Mouse (Mus musculus) hindlimb bud, embryonic 11.5 days (tissue): ENCODE results near the gene Ppm1e.
"Not testable (repeated sequence)": the region's sequence is repeated elsewhere in the genome, so short reads cannot be mapped to it uniquely, and the experiment has no call there.

ENCODE experiments used
- DNase-seq: peaks from one replicate; pipeline ENCODE4 v3.0.0-alpha.2; 2012; ENCODE audit warnings: low read depth, low spot score; ENCODE audit errors: extremely low spot score

The Ppm1e gene

DNA sequence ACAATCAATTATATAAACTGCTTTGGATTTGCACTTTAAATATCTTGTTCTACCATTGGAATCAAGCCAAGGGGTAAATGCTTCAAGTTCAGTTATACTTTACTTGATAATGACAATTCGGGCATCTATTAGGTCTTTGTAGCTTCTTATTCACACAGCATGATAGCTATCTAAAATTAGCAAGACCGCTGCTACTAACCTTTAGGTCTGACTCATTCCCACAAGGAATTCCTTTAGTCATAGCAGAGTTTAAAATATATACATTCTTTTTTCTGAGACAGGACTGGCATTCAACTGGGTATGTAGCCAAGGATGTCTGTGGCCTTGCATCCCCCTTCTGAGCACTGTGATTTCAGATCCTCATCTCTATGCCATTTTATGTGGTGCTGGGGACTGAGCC lies 48.5 kb downstream of the Ppm1e start:
- DNase-seq, result no peak

DNA sequence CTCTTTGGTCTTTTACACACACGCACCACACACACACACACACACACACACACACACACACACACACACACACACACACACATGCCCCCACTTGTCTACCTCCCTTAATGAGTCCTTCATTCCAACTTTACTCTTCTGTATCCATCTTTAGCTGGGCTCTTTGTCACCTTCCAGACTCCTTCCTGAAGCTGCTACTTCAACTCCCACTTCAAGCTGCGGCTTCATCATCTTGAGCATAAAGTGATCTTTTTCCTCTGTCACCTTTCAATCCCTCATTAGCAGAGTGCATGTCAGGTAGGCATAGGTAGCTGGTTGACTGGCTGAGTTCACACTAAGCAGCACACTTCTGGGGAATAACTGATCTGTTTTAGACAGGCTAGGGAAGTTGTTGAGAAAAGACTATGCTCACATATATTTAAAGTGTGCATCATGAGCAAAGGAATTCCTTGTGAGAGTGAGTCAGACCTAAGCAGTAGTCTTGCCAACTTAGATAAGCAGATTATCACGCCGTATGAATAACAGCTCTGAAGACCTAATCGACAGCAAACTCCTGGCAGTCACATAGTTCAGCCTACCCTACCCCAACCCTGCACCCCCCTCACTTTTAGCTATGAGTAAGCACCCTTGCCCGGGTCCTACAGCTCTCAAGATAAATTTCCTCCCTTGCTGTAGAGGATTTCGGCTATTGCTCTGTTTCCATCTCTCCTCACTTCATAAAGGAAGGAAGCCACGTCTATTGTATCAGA lies 49.3 kb downstream of the Ppm1e start:
- no peak for DNase-seq

- no peak for DNase-seq
Observed at GRCm38 (mm10) chr11:87299066-87299465, 59.8 kb downstream of the Ppm1e start.

GRCm38 (mm10) chr11:87296467-87296866 lies 62.4 kb downstream of the Ppm1e start:
- no peak for DNase-seq

- DNase-seq, result no peak
Observed at GRCm38 (mm10) chr11:87295636-87296035, 63.2 kb downstream of the Ppm1e start.

DNA sequence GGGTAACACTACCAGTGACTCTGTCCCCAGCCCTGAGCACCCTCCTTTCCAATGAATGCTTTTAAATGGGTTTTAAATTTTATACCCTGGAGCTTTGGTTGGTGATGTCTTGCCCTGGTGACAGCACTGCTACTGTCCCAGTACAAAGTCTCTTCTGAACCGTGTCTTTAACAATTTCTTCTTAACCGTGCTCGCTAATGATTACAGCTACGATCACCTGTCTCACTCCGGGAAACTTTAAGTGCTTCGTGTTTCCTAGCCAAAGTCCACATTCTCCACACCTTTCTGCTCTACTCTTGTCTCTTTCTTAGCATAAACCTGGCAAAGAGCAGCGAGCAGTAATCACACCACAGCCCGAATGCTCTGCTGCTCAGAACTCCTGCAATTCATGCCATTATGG lies 69.5 kb downstream of the Ppm1e start:
- DNase-seq, result no peak

GRCm38 (mm10) chr11:87286194-87286593 lies 72.6 kb downstream of the Ppm1e start:
- no peak for DNase-seq

DNA sequence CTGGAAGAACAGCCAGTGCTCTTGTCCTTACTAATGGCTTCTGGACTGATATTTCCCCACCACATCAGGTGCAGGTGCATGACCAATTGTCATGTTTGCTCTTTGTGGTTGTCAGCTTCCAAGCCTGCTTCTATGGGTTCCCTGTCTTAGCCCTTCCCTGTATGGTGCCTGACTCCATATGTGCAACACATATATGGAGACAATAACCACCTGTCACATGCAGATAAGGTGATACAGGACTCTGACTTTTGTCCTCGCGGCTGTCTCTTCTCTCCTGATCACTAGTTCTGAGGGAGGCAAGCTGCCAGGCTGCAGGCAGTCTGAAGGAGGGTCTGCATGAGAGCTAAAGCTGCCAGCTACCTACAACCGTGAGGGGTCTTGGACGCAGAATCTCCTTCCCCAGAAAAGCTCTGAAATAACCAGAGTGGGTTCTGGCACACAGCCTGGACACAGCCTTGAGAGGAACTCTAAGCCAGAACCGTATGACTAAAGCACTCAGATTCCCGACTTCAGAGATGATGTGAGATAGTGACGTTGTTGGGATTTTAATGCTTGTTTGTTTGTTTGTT lies 76.8 kb downstream of the Ppm1e start:
- no peak for DNase-seq

DNA sequence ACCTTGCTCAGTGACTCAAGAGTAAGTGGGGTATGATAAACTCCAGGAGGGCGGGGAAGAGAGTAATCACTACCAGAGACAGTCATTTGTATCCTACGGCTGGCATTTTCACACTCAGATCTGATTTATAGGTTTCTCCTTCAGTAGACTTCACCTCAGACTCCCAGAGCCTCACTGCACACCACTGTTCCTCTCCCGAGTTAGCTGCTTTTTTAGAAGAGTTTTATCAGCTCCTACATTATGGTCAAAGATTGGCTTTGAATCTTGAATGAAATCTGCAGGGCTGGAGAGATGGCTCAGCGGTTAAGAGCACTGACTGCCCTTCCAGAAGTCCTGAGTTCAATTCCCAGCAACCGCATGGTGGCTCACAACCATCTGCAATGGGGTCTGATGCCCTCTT lies 79.4 kb downstream of the Ppm1e start:
- no peak for DNase-seq

GRCm38 (mm10) chr11:87278807-87279206 lies 80.0 kb downstream of the Ppm1e start:
- no peak for DNase-seq

DNA sequence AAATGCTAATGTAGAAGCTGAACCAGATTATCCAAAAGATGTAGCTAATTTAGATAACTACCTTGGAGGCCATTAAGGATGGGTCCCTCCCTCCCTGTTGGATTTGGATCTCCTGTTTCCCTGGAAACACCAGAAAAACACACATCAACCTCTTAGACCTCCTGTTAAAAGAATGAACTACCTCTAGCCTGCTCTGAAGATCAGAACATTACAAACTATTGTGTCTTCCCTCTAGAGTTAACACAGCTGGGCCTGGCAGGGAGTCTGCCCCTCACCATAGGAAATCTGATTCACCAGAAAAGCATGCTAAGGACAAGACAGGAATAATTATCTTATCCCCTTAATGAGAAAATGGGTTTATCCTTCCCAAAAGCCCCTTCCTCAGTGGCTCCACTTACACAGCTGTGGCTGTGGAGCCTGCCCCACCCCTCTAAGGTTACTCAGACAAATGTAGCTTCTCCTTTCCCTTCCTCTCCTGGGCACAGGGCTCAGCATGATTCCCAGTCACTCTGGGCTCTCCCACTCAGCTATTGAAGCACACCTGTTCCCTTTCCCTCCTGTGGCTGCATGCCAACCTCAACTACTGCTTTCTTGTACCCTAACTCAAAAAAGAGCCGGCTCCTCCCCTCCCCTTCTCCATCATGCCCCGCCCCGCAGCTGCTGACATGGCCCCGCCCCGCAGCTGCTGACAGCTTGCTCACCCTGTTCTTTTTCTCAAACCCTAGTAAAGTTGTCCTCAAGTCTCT lies 82.4 kb downstream of the Ppm1e start:
- no peak for DNase-seq

- no peak for DNase-seq
Observed at GRCm38 (mm10) chr11:87275420-87276048, 83.3 kb downstream of the Ppm1e start.

DNA sequence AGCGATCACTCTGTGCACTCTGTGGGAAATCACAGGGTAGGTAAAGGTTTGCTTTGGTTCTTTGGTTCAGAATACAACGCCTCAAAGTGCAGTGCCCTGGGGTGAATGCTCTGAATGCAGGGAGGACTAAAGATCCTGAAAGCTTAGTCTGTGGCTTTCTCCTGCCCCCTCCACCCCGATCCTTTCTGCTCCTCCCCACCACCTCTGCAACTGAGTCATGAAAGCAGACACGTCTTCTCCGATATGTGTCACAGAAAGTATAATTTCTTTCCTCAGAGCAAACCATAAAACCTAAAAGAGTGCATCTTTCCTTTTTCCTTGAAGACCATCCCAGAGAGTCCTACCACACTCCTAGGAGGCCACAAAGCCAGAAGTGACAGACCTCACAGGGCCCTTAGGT lies 86.1 kb downstream of the Ppm1e start:
- no peak for DNase-seq

GRCm38 (mm10) chr11:87271479-87271878 lies 87.3 kb downstream of the Ppm1e start:
- DNase-seq, result no peak

GRCm38 (mm10) chr11:87270958-87271357 lies 87.9 kb downstream of the Ppm1e start:
- no peak for DNase-seq

- DNase-seq, result no peak
Observed at GRCm38 (mm10) chr11:87270446-87270845, 88.4 kb downstream of the Ppm1e start.

DNA sequence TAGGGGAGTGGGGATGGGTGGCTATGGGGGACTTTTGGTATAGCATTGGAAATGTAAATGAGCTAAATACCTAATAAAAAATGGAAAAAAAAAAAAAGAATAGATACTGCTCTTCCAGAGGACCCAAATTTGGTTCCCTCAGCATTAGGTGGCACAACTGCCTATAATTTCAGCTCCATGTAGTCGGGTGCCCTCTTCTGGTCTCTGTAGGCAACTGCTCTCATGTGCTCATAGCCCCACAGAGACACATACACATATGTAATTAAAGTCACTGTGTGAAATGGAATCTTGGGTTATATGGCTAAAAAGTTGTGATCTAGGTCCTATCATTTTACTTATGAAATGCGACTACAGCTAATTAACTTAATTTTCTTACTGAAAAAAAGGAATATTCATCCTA lies 90.0 kb downstream of the Ppm1e start:
- no peak for DNase-seq

- no peak for DNase-seq
Observed at GRCm38 (mm10) chr11:87266246-87266645, 92.6 kb downstream of the Ppm1e start.

- no peak for DNase-seq
Observed at GRCm38 (mm10) chr11:87263946-87264345, 94.9 kb downstream of the Ppm1e start.

DNA sequence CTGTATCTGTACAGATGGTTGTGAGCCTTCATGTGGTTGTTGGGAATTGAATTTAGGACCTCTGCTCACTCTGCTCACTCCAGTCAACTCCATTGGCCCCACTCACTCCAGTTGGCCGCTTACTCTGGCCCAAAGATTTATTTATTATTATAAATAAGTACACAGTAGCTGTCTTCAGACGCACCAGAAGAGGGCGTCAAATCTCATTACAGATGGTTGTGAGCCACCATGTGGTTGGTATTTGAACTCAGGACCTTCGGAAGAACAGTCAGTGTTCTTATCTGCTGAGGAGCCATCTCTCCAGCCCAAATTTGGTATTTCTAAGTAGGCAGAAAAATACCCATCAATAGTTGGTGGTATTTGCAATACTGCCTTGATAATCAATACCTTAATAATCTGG lies 97.1 kb downstream of the Ppm1e start:
- not testable (repeated sequence) for DNase-seq

DNA sequence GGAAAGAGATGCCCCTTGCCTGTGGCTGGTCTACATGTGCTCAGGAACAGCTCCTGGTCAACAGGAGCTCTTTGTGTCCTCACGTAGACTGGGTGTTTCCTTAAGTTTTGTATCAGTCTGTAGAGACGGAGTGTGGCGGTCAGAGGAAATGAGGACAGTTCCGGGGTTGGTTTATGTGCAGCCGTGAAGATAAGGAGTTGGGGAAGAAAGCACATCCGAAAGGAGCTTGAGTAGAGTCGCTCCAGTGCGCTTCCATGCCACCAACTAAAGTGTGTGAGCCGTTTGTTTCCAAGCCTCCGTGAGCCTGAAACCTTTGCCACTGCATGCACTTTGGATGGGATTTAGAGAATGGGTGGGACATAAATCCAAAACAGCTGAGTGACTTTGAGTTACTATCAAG lies 99.0 kb downstream of the Ppm1e start:
- no peak for DNase-seq

DNA sequence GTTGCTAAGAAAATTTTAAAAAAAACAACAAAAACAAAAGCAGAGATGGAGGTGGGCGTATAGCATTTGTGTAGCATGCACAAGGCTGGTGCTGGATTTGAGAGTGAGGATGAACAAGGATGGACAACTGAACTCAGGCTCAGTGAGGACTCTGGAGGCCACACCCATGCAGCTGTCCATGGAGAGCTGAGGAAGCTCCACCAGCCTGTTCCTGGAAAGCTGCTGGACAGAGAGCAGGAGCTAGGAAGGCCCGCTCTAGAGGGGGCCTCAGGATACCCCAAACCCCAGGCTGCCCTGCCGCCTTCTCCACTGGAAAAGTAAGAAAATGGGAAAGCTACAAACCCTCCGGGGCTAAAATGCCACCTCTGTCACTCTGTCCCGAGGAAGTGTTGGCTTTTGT lies 101.5 kb downstream of the Ppm1e start:
- no peak for DNase-seq
